Mouse (Mus musculus): Measurements from ENCODE around the gene Txn2.

DNA sequence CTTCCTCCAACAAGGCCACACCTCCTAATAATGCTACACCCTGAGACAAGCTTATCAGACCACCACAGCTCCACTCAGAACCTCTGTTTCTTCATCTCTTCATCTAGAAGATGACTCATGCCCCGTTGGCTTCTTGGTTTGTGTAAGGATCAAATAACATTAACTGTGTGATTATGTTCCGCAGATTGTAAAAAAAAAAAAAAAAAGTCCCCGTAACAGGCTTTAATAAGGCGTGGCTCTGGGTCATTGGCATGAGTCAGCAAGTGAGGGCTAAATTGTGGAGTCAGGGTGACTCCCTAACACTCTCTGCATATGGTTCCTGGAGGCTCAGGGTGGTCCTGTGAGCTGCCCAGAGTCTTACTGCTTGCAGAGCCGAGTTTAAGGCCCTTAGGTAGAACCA lies 47.1 kb downstream of the Txn2 start:
- TF ChIP-seq CTCF (IDR thresholded peaks at IDR 0.05; ENCODE audit: low read depth) (no peak), EP300 (IDR thresholded peaks at IDR 0.05; ENCODE audit: low read depth) (no peak)
